Mouse (Mus musculus): ENCODE results near the gene 3110082I17Rik.

DNA sequence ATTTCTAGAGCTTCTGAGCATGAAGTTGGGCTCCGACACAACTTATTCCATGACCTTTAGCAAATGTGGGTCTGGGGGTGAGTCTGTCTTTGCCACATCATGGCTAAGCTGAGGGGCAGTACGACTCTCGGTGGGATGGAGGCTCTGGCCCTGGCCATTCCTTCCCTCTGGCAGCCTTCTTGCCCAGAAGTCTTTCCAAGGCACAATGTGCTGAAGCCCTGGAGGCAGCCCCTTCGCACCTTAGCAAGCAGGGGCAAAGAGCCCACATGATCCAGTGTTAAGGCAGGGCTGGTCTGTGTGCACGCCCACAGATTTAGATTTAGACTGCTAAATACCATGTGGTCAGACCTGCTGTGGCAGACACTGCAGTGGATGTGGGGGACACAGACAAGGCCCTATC is 61.5 kb downstream of the 3110082I17Rik start:
- TF ChIP-seq CTCF (IDR thresholded peaks at IDR 0.05; ENCODE audit: low read depth, low read length) = no peak
- TF ChIP-seq POLR2A (IDR thresholded peaks at IDR 0.05; ENCODE audit: extremely low read depth, insufficient read depth, low read length) = no peak
